Mouse (Mus musculus) layer of hippocampus, adult 2 months (tissue): ENCODE results near the gene Mmp24. TPM values are rescaled to one million over a fixed set of nuclear protein-coding genes. Genes with fewer than 3 reads are reported as not detected.

ENCODE experiments used
- DNase-seq, 2 experiments: peaks; one replicate each; pipeline ENCODE4 v3.0.0; 2022; ENCODE audit warnings: low spot score in 2 of 2
- H3K27ac ChIP-seq: fragments of 200-600 bp; 2 replicates; pipeline ENCODE4 v1.8.1; 2022
- H3K4me3 ChIP-seq: fragments of 200-600 bp; 2 replicates; pipeline ENCODE4 v1.8.1; 2022; ENCODE audit warnings: mild to moderate bottlenecking
- CTCF ChIP-seq: fragments of 200-600 bp; conservative IDR thresholded peaks from 2 replicates; pipeline ENCODE4 v1.8.1; 2022; ENCODE audit warnings: antibody characterized with exemption, mild to moderate bottlenecking, moderate library complexity
- total RNA-seq, 2 experiments: library from RNA; stranded (reverse); gene quantifications; 2 replicates each; pipeline ENCODE4 v1.2.3; 2021

Mmp24 gene
- total RNA-seq, 2 experiments from 2014 or later, result 36.8 to 38.5 TPM

DNA sequence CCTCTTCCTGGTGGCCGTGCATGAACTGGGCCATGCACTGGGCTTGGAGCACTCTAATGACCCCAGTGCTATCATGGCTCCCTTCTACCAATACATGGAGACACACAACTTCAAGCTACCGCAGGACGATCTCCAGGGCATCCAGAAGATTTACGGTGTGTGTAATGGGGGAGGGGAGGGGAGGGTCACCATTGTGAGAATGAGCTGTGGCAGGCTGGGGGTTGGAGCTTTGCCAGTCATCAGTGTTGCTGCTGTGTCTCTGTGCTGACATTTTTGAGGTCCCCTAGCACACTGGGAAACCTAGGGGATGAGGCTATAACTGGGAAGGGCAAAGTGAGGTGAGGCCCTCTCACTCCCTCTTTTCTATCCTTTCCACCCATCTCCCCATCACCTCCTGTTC lies 32.3 kb downstream of the Mmp24 start:
- DNase-seq, result no peak
- TF ChIP-seq CTCF, result no peak
- no peak overlapping the region for H3K27ac ChIP-seq
- H3K4me3 ChIP-seq, result no peak overlapping the region

DNA sequence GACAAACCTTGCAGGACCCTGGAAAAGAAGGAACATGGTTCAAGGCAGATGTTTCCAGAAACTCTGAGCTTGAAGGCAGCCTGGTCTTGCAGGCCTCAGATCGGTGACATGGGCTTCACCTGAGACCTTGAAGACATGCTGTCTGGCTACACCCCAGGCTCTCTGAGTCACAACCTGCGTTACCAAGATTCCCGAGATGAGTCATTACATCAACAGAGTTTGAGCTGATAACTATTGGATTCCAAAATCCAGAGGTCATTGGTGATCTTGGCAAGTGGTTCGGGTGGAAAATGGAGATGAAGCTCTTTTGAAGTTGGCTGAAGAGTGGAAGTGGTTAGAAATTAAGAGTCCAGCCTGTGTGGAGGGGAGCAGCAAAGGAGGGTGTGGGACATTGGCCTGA lies 34.5 kb downstream of the Mmp24 start:
- Histone ChIP-seq H3K27ac (no peak overlapping the region), H3K4me3 (no peak overlapping the region)
- no peak for TF ChIP-seq CTCF
- no peak for DNase-seq

GRCm38 (mm10) chr2:155811821-155812396 lies 36.8 kb downstream of the Mmp24 start:
- Histone ChIP-seq H3K27ac (peak overlapping the region; percentile 58), H3K4me3 (no peak overlapping the region)

GRCm38 (mm10) chr2:155812637-155813036 lies 37.5 kb downstream of the Mmp24 start:
- Histone ChIP-seq H3K27ac (peak overlapping the region; percentile 58), H3K4me3 (no peak overlapping the region)
- no peak for DNase-seq
- no peak for TF ChIP-seq CTCF

More at GRCm38 (mm10) chr2:155811821-155812396, 36.8 kb downstream of the Mmp24 start:
- DNase-seq, result peak; percentile 87 to 93
- TF ChIP-seq CTCF, result peak; percentile 98

- TF ChIP-seq CTCF, result no peak
- H3K27ac ChIP-seq, result peak overlapping the region; percentile 28; the same call in 1 of the 2 replicates
- no peak for DNase-seq
- H3K4me3 ChIP-seq, result no peak overlapping the region
These were observed 39.7 kb downstream of the Mmp24 start for GRCm38 (mm10) chr2:155814829-155815228.

- no peak overlapping the region for H3K4me3 ChIP-seq
- DNase-seq, result no peak
- TF ChIP-seq CTCF, result no peak
- peak overlapping the region; percentile 32; the same call in 1 of the 2 replicates for H3K27ac ChIP-seq
These were observed 41.0 kb downstream of the Mmp24 start for GRCm38 (mm10) chr2:155816179-155816578.

- Histone ChIP-seq H3K27ac (peak overlapping the region; percentile 94), H3K4me3 (peak overlapping the region; percentile 95)
- no peak for DNase-seq
- no peak for TF ChIP-seq CTCF
These were observed 42.4 kb downstream of the Mmp24 start for GRCm38 (mm10) chr2:155817301-155818245.

DNA sequence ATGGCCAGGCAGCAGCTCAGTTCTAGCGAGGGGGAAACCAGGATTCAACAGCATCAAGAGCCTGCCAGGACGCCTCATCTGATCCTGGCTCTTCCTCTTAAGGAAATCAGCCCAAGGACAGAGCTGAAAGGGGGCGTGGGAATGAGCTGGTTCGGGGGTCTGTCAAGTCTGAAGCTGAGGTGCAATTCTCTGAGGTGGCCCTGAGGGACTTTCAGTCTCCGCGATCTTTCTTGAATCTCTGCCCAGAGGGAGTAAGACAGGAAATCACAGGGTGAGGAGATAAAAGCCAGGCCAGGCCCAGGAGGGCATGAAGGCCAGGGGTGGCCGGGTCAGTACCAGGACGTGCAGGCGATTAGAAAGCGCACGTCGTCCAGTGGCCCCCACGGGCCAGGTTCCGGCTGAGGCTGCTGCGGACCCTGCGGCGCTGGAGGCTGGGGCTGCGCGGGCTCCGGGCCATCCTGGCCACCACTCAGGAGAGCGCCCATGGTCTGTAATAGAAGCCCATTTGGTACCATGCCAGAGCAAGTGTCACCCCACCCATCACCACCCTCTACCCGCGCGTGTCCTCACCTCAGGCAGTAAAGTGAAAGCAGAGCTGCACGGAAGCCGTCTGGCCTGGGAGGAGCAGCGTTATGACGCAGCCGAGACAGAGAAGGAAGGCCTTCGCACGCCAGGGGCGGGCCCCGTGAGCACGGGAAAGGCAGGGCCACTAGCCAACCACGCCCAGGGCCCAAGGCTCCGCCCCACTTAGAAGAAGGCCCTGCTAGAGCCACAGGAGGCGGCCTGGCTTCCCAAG lies 43.7 kb downstream of the Mmp24 start:
- H3K4me3 ChIP-seq, result peak overlapping the region; percentile 95
- peak; percentile 93 to 95 for DNase-seq
- H3K27ac ChIP-seq, result peak overlapping the region; percentile 94
- peak; percentile 8; the same call in 1 of the 2 replicates for TF ChIP-seq CTCF

DNA sequence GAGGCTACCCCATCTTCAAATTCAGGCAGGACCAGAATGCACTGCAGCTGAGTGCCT lies 44.1 kb downstream of the Mmp24 start, which contains the start of gene BC029722:
BC029722 (minus strand) TSS at position 35 of the 57 bp plus-strand sequence.
- Histone ChIP-seq H3K27ac (peak within 1 kb of the TSS; percentile 94), H3K4me3 (peak within 1 kb of the TSS; percentile 95)
- TF ChIP-seq CTCF, result no peak
- DNase-seq, result no peak

DNA sequence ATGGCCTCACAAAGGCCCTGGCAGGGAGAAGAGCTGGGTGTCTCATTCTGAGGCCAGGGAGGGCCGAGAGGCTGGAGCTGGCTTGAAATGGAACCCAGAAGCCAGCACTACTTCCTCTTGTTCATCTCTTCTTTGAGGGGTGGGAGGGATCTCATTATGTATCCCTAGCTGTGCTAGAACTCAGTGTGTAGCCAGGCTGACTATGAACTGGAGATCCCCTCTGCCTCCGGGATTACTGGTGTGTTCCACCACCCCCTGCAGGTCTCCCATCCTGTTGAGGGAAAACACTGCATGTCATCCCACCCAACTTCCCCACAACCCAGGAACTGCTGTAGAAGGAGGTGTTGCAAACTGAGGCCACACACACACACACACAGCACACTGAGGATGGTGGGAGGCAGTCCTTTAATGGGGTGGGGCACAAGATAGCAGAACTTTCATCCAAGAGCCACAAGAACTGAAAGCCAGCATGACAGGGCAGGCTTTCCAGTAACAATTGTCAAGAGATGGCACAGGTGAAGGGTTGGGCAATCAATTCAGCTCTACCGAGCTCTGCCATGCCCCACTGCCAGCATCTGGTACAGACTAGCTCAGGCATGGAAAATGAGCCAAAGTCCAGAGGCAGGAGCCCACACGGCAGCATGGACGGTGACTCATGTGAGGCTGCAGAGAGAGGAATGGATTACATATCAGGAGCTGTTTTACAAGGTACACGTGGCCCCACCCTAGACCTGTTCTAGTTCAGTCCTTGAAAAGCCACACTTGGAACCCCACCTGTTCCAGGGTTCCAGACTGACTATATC lies 44.5 kb downstream of the Mmp24 start:
- peak overlapping the region; percentile 95 for H3K4me3 ChIP-seq
- no peak for TF ChIP-seq CTCF
- no peak for DNase-seq
- peak overlapping the region; percentile 94 for H3K27ac ChIP-seq

GRCm38 (mm10) chr2:155820779-155821178 lies 45.6 kb downstream of the Mmp24 start:
- no peak for TF ChIP-seq CTCF
- DNase-seq, result no peak
- no peak overlapping the region for H3K27ac ChIP-seq

GRCm38 (mm10) chr2:155823722-155824121 lies 48.6 kb downstream of the Mmp24 start:
- H3K27ac ChIP-seq, result no peak overlapping the region
- DNase-seq, result no peak
- TF ChIP-seq CTCF, result no peak
- no peak overlapping the region for H3K4me3 ChIP-seq

More at GRCm38 (mm10) chr2:155820779-155821178, 45.6 kb downstream of the Mmp24 start:
- no peak overlapping the region for H3K4me3 ChIP-seq
